Mouse (Mus musculus): ENCODE data around the gene Sugt1. TPM values are rescaled to one million over a fixed set of nuclear protein-coding genes. Genes with fewer than 3 reads are reported as not detected.

Sugt1 gene
- polyA plus RNA-seq, 1 experiment, result 1.8 TPM

GRCm38 (mm10) chr14:79652654-79653053 is 65.2 kb downstream of the Sugt1 start:
- TF ChIP-seq GATA1 (IDR thresholded peaks at IDR 0.05; ENCODE audit: low read length), result no peak

GRCm38 (mm10) chr14:79658286-79658685 is 70.8 kb downstream of the Sugt1 start:
- no peak for TF ChIP-seq GATA1 (IDR thresholded peaks at IDR 0.05; ENCODE audit: low read length)

GRCm38 (mm10) chr14:79658748-79659508 is 71.4 kb downstream of the Sugt1 start:
- TF ChIP-seq GATA1 (IDR thresholded peaks at IDR 0.05; ENCODE audit: low read length), result no peak

- TF ChIP-seq GATA1 (IDR thresholded peaks at IDR 0.05; ENCODE audit: low read length), result no peak
Measured at GRCm38 (mm10) chr14:79660467-79660866, 73.0 kb downstream of the Sugt1 start.

GRCm38 (mm10) chr14:79661005-79661917 is 73.8 kb downstream of the Sugt1 start:
- no peak for TF ChIP-seq GATA1 (IDR thresholded peaks at IDR 0.05; ENCODE audit: low read length)

- TF ChIP-seq GATA1 (IDR thresholded peaks at IDR 0.05; ENCODE audit: low read length), result no peak
Measured at GRCm38 (mm10) chr14:79662001-79662400, 74.5 kb downstream of the Sugt1 start, which contains the start of gene Cnmd. Gene Cnmd, minus strand, starts transcription at chr14:79662170.

GRCm38 (mm10) chr14:79671008-79671407 is 83.5 kb downstream of the Sugt1 start:
- TF ChIP-seq GATA1 (IDR thresholded peaks at IDR 0.05; ENCODE audit: low read length), result no peak

- no peak for TF ChIP-seq GATA1 (IDR thresholded peaks at IDR 0.05; ENCODE audit: low read length)
Measured at GRCm38 (mm10) chr14:79672567-79672966, 85.1 kb downstream of the Sugt1 start.

GRCm38 (mm10) chr14:79673083-79674013 is 85.9 kb downstream of the Sugt1 start:
- TF ChIP-seq GATA1 (IDR thresholded peaks at IDR 0.05; ENCODE audit: low read length), result no peak

- no peak for TF ChIP-seq GATA1 (IDR thresholded peaks at IDR 0.05; ENCODE audit: low read length)
Measured at GRCm38 (mm10) chr14:79677108-79677753, 89.7 kb downstream of the Sugt1 start.

- no peak for TF ChIP-seq GATA1 (IDR thresholded peaks at IDR 0.05; ENCODE audit: low read length)
Measured at GRCm38 (mm10) chr14:79677891-79678687, 90.6 kb downstream of the Sugt1 start.

GRCm38 (mm10) chr14:79680652-79681051 is 93.2 kb downstream of the Sugt1 start:
- no peak for TF ChIP-seq GATA1 (IDR thresholded peaks at IDR 0.05; ENCODE audit: low read length)

Other genes with a start within 250 kb of the Sugt1 start
- gene Naa16, start 196.9 kb upstream of the Sugt1 start, polyA plus RNA-seq (2012), result 38.8 and 60.5 TPM in 2 replicates
- gene Mtrf1, start 189.9 kb upstream of the Sugt1 start, polyA plus RNA-seq (2012), result 0.41 and 0.54 TPM in 2 replicates
- 5.1 and 5.3 TPM in 2 replicates for gene Kbtbd7, start 161.2 kb upstream of the Sugt1 start, polyA plus RNA-seq (2012)
- 3.7 TPM in 2 replicates for gene Kbtbd6, start 135.9 kb upstream of the Sugt1 start, polyA plus RNA-seq (2012)
- gene Elf1, start 106.5 kb upstream of the Sugt1 start, polyA plus RNA-seq (2012), result 6.8 and 9.0 TPM in 2 replicates
- 9.3 and 13.1 TPM in 2 replicates for gene Wbp4, start 106.2 kb upstream of the Sugt1 start, polyA plus RNA-seq (2012)
- gene Cnmd, start 74.5 kb downstream of the Sugt1 start, polyA plus RNA-seq (2012), result not detected in 2 replicates
- not detected in 2 replicates for gene Pcdh8, start 183.6 kb downstream of the Sugt1 start, polyA plus RNA-seq (2012)